Mouse (Mus musculus): ENCODE measurements at regions not wholly inside any gene's neighbourhood (a gene's known extent, or its start where the extent isn't known, plus 50 kb on each side); places are given as distances from the start of the nearest gene placed in this dataset.

DNA sequence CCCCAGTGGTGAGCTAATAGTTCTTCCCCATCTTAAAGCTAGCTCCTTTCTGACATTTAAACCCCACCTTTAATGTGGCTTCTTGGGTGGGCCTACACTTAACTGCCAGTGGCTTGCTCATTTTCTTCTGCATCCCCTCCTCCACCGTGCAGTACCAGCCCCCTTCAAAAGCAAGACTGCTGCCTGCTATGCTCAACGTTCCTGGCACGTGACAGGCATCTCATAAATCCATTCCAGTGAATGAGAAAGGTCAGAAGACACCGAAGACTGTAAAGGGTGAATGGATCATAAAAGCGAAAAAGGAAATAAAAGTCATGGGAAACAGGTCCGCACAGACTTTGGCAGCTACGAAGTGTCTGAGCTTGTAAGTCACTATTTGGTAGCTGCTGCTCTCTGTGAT lies 212.8 kb upstream of the Prok2 start:
- no peak for TF ChIP-seq EP300 (IDR thresholded peaks at IDR 0.05; ENCODE audit: insufficient read depth, low read depth, low read length)
- TF ChIP-seq POLR2A (IDR thresholded peaks at IDR 0.05; ENCODE audit: insufficient read depth, low read depth, low read length) = no peak
